Mouse (Mus musculus): Measurements from ENCODE around the gene Catsperb.
"Not testable (repeated sequence)": the region's sequence is repeated elsewhere in the genome, so short reads cannot be mapped to it uniquely, and the experiment has no call there.

Catsperb gene

DNA sequence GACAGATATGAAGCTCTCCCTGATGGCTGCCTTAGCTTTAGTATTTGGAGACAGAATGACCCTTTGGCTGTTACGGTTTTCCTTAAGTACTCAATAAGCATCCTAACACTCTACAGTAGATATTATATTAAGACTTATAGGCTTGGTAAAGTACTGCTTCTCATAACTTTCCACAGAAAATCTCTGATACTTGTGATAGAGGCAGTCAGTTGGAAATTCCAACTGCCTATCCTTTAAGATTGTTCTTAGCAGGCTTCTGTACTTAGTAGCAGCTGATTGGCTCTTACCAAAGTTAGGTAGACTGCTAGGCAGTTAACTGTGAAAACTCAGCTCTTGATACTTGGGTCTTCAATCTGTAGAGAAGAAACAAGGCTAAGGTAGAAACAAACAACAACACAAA lies at the start of gene Catsperb:
Gene Catsperb (plus strand): TSS at position 301 of the 400 bp plus-strand sequence.
- DNase-seq (ENCODE audit: low spot score in 2 of 2): not testable (repeated sequence)

DNA sequence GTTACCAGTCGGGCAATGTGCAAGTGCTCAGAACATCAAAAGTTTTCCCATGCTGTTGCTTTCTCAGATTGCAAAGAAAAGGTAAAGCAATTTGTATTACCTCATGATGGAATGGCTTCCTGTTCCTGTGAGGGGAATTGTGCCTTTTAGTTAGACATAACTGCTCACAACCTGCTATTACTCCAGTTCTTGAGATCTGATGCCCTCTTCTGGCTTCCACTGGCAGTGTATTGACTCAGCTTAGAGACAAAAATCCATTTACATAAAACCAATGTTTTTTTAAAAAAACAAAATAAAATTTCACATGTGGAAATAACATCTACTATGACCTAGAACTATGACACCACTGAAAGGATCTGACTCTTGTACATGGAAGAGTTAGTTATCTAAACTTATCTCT lies 43.0 kb upstream of the Catsperb start:
- DNase-seq (ENCODE audit: low spot score in 2 of 2): not testable (repeated sequence)

DNA sequence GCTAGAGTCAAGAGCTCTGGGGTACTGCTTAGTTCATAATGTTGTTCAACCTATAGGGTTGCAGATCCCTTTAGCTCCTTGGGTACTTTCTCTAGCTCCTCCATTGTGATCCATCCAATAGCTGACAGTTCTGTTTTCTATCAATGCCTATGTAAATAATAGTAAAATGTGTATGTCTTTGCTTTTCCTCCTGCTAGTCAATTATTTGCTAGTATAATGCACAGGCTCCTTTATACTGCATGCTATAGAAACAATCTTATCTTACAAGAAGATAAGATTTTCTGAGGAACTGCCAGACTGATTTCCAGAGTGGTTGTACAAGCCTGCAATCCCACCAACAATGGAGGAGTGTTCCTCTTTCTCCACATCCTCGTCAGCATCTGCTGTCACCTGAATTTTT lies 23.0 kb upstream of the Catsperb start:
- DNase-seq (ENCODE audit: low spot score in 2 of 2): not testable (repeated sequence)

DNA sequence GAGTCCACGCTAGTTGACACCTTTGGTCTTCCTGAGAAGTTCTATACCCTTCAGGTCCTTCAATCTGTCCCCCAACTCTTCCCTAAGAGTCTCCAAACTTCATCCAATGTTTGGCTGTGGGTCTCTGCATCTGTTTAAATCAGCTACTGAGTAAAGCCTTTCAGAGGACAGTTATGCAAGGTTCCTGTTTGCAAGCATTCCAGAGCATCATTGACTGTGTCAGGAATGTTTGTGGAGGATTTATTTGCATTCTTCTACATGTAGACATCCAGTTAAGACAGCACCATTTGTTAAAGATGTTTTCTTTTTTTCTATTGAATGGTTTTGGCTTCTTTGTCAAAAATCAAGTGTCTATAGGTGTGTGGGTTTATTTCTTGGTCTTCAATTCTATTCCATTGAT lies 21.7 kb downstream of the Catsperb start:
- no peak for DNase-seq (ENCODE audit: low spot score in 2 of 2)

DNA sequence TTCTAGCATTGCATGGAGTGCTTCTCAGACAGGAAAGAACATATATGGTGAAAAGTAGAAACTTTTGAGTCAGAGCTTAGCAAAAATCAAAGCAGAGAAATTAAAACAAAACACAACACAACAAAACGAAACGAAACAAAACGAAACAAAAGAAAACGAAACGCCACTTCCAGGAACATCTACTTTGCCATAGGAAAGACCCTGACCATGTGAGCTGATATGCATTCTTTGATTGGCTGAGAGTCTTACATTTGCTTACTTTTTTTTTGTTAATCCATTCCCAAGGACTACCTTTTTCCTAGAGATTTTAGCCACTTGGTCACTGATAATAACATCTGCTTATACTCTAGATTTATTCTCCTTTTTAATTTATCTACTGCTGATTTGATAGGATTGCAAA lies 57.6 kb downstream of the Catsperb start:
- no peak for DNase-seq (ENCODE audit: low spot score in 2 of 2)

DNA sequence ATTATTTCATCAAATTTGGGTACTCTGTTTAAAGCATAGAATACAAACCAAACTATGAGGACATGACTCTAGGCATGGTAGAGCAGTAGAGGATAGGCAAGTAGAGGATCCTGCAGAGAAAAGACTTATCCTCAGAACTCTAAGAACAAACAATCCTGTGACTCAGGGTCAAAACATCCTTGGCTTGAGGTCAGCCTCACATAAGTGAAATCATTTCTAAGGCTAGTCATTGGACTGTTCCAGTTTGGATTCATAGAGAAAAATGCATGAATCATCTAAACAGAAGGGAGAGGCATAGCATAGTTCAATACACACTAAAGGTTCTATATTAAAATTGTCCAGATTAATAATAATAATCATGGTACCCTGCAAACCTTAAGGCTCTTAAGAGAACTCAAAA lies 79.1 kb downstream of the Catsperb start:
- DNase-seq (ENCODE audit: low spot score in 2 of 2): no peak

DNA sequence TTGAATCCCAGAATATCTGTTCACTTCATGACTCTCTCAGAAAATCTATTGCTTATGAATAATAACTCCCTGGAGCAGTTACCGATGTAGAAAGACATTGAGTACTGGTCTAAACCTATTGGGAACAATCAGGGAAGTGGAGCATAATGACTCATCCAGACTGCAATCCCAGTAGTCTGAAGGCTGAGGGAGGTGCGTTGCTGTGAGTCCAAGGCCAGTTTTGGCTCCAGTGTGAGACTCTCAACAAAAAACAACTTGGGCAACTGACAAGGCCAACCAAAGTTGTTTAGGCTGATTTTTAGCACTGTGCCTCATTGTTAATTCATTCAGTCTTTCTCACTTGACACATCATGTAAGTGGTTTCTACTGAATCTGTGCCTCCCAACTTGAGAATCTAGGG lies 106.9 kb downstream of the Catsperb start:
- DNase-seq (ENCODE audit: low spot score in 2 of 2): not testable (repeated sequence)

DNA sequence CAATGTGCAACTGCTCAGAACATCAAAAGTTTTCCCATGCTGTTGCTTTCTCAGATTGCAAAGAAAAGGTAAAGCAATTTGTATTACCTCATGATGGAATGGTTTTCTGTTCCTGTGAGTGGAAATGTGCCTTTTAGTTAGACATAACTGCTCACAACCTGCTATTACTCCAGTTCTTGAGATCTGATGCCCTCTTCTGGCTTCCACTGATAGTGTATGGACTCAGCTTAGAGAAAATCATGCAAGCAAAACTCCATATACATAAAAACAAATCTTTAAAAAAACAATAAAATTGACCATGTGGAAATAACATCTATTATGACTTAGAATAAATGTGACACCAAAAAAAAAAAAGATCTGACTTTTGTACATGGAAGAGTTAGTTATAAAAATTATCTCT lies 202.2 kb downstream of the Catsperb start:
- DNase-seq (ENCODE audit: low spot score in 2 of 2): not testable (repeated sequence)

DNA sequence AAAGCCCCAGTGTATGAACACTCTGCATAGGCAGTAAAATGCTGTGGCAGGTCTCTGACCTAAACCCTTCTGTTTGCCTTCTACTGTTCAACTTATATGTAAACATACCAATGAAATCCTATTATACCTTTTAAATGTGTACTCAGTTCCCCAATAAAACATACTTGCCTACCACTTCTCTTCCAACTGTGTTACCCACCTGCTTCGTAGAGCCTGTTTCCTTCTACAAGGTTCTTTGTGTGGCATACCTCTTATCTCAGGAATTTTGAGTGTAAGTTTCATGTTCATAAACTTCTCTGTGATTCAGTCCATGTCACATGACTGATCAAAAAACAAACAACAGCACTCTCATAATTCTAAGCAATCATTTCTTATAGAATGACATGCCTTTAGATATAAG lies 228.7 kb downstream of the Catsperb start:
- DNase-seq (ENCODE audit: low spot score in 2 of 2): no peak

DNA sequence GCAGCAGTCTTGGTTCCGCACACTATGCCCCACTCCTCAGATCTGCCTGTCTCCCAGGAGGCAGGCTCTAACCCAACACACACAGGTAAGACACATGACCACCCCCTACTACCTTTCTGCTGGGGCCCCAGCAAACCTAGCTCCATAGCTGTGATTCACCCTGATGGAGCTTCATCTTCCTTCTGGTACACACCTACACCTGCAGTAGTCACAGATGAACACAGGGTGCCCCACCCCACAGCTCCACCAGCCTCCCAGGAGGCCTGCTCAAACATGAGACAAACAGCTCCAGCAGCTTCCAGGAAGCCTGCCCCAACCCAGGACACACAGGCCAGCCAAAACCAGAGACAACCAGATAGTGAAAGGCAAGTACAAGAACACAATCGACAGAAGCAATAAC lies 263.0 kb downstream of the Catsperb start:
- DNase-seq (ENCODE audit: low spot score in 2 of 2): no peak

Data from natural killer cell, adult 2 months (primary cell).